Mouse (Mus musculus) stomach, embryonic 15.5 days (tissue): ENCODE measurements at regions not wholly inside any gene's neighbourhood (a gene's known extent, or its start where the extent isn't known, plus 50 kb on each side); places are given as distances from the start of the nearest gene placed in this dataset.

Experiments used
- ATAC-seq: fragments of 200-750 bp; cut with Nextera tagmentation; 2 replicates; pipeline ENCODE4 v1.8.0; 2017; ENCODE audit warnings: low read depth, moderate number of reproducible peaks, moderate TSS enrichment; ENCODE audit not compliant: insufficient read depth, low FRiP score
- H3K27ac ChIP-seq: fragments of 300-500 bp; sonication (generic); 2 replicates; pipeline ENCODE4 v1.5.1; 2015; ENCODE audit warnings: mild to moderate bottlenecking, inconsistent platforms
- H3K27me3 ChIP-seq: fragments of 300-500 bp; sonication (generic); replicated peaks from 2 replicates; pipeline ENCODE4 v1.6.1; 2015; ENCODE audit warnings: inconsistent platforms
- H3K36me3 ChIP-seq: fragments of 300-500 bp; sonication (generic); 2 replicates; pipeline ENCODE4 v1.6.1; 2015; ENCODE audit warnings: inconsistent platforms
- H3K4me1 ChIP-seq: fragments of 300-500 bp; sonication (generic); 2 replicates; pipeline ENCODE4 v1.6.1; 2015; ENCODE audit warnings: inconsistent platforms
- H3K4me2 ChIP-seq: fragments of 300-500 bp; sonication (generic); 2 replicates; pipeline ENCODE4 v1.6.1; 2015; ENCODE audit warnings: mild to moderate bottlenecking, inconsistent platforms
- H3K4me3 ChIP-seq: fragments of 300-500 bp; sonication (generic); replicated peaks from 2 replicates; pipeline ENCODE4 v1.5.1; 2015; ENCODE audit warnings: inconsistent platforms
- H3K9ac ChIP-seq: fragments of 300-500 bp; sonication (generic); 2 replicates; pipeline ENCODE4 v1.6.1; 2015; ENCODE audit warnings: inconsistent platforms
- H3K9me3 ChIP-seq: fragments of 300-500 bp; sonication (generic); 2 replicates; pipeline ENCODE4 v1.6.1; 2016; ENCODE audit warnings: inconsistent platforms
- WGBS: fragments of 180-500 bp; shearing (Covaris S2); methylation state at CpG from one replicate; pipeline ENCODE4 v1.1.7; 2015; 5-methylcytosine and 5-hydroxymethylcytosine counted together

DNA sequence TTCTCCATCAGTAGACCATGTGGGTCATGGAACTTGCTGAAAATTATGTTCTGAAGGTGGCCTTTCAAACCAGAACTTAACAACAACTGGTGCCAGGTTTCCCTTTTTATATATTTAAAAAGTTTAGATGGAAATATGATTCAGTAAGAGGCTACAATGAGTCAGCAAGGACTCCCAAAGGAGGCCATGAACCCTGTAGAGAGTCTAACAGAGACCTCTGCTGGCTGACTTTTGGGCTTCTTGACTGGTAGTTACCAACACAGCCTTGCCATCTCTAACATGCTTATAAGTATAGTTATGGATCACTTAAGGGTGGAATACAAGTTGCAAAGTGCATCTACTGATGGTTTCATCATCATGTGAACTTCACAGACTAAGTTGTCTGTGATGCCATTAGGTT is 94.3 kb upstream of the Tle4 start:
- Histone ChIP-seq H3K9me3 (no peaks in the 10 kb centered on the region), H3K27ac (no peak overlapping the region), H3K4me1 (no peaks in the 10 kb centered on the region), H3K4me3 (no peak overlapping the region), H3K4me2 (no peak overlapping the region), H3K9ac (no peak overlapping the region), H3K36me3 (no peaks in the 10 kb centered on the region), H3K27me3 (no peaks in the 10 kb centered on the region)
- no peak for ATAC-seq

DNA sequence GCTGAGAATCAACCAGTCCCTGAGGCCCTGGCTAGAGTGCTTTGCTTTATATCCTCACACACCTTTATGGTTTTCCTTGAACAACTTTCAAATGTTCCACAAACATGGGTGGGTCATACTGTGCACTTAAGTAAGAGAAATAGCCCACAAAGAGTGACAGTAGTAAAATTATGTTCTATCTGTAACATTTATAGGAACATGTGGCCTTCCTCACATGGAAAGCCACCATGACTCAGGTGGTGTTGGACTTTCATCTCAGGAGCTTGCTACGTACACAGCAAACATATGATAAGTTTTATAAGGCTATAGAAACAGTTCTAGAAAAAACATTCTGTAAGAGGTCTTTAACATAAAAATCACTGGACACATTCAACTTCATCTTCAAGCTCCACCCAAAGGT is 87.8 kb upstream of the Tle4 start:
- WGBS, result 84% methylated on average over 1 of the region's 1 CpGs
- Histone ChIP-seq H3K4me3 (no peak overlapping the region), H3K36me3 (no peaks in the 10 kb centered on the region), H3K9ac (no peak overlapping the region), H3K9me3 (no peaks in the 10 kb centered on the region), H3K4me1 (no peaks in the 10 kb centered on the region), H3K27me3 (no peaks in the 10 kb centered on the region), H3K27ac (no peak overlapping the region), H3K4me2 (no peak overlapping the region)
- no peak for ATAC-seq

DNA sequence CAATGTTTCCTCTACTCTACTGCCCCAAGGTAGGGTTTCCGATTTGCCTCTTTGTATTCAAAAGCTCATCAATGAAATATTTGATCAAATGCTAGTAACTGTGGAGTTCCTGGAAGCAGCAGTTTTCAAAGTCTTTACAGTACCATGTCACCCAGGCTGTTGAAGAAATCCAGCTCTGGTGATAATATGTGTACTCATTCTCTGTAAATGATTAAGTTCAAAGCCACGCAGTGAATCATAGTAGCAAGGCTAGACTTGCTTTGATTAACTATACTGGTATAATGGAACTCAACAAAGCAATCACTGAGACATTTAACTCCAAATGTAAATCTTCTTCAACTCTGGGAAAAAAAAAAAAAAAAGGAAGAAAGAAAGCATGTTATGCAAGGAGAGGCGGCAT is 86.8 kb upstream of the Tle4 start:
- H3K4me2 ChIP-seq, result no peak overlapping the region
- ATAC-seq, result no peak
- H3K9ac ChIP-seq, result no peak overlapping the region
- no peaks in the 10 kb centered on the region for H3K36me3 ChIP-seq
- H3K4me1 ChIP-seq, result no peaks in the 10 kb centered on the region
- no peaks in the 10 kb centered on the region for H3K9me3 ChIP-seq
- H3K27ac ChIP-seq, result no peak overlapping the region
- no peaks in the 10 kb centered on the region for H3K27me3 ChIP-seq
- no peak overlapping the region for H3K4me3 ChIP-seq
- 78% methylated on average over 3 of the region's 3 CpGs for WGBS

DNA sequence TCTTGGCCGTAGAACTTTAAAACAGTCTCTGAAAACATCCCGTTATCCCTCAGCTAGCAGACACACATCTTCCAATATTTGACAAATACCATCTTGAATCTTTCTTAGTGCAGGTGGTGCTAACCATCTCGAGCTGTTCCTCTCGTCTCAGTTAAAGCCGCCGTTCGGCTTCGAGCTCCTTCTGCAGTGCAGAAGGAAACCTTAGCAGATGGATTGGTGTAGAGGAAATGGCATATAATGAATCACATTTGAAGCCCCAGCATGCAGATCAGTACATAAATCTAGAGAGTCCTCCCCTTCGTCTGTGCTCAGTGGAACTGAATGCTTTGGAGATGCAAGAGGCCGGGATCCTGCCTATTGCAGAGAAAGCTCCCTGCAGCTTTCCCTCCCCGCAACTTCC is 83.5 kb upstream of the Tle4 start:
- no peaks in the 10 kb centered on the region for H3K36me3 ChIP-seq
- WGBS, result 36% methylated on average over 11 of the region's 11 CpGs
- ATAC-seq, result no peak
- no peak overlapping the region for H3K4me3 ChIP-seq
- H3K9ac ChIP-seq, result no peak overlapping the region
- no peaks in the 10 kb centered on the region for H3K27me3 ChIP-seq
- no peak overlapping the region for H3K4me2 ChIP-seq
- H3K9me3 ChIP-seq, result no peaks in the 10 kb centered on the region
- H3K27ac ChIP-seq, result no peak overlapping the region
- no peaks in the 10 kb centered on the region for H3K4me1 ChIP-seq

DNA sequence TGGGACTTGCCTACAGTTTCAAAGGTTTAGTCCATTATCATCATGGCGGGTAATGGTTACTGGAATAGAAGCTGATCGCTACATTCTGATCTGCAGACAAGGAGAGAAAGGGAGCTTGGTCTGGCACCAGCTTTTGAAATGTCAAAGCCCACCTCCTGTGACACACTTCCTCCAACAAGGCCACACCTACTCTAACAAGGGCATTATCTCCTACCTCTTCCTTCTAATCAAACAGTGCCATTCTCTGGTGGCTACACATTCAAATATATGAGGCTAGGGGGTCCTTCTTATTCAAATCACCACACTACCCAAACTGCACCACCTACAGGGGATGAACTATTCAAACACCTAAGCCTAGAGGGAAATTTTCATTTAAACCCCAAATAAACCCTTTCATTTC is 81.9 kb upstream of the Tle4 start:
- WGBS, result 81% methylated on average over 2 of the region's 2 CpGs
- no peaks in the 10 kb centered on the region for H3K4me1 ChIP-seq
- no peak overlapping the region for H3K4me2 ChIP-seq
- no peaks in the 10 kb centered on the region for H3K27me3 ChIP-seq
- H3K36me3 ChIP-seq, result no peaks in the 10 kb centered on the region
- no peak overlapping the region for H3K9ac ChIP-seq
- no peak overlapping the region for H3K27ac ChIP-seq
- H3K9me3 ChIP-seq, result no peaks in the 10 kb centered on the region
- no peak for ATAC-seq
- H3K4me3 ChIP-seq, result no peak overlapping the region

DNA sequence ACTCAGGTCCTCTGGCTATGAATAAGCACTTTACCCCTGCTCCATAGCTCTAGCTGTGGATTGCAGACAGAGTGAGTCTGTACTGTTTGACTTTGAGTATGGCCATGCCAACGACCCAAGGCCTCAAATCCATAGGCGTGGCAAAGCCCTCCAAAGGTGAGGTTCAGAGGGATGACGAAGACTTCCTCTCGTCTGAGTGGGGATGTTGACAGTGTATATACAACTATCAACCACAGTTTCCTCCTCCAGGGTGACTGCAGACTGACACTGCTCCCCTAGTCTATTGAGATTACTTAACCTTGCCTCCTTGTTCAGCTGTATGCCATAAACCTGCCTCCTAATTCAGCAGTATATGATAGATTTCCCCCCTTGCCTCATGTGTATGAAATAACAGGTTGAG is 80.7 kb upstream of the Tle4 start:
- ATAC-seq, result no peak
- Histone ChIP-seq H3K27ac (no peak overlapping the region), H3K27me3 (no peaks in the 10 kb centered on the region), H3K4me2 (no peak overlapping the region), H3K9ac (no peak overlapping the region), H3K4me1 (no peaks in the 10 kb centered on the region), H3K9me3 (no peaks in the 10 kb centered on the region), H3K4me3 (no peak overlapping the region), H3K36me3 (no peaks in the 10 kb centered on the region)
- 64% methylated on average over 4 of the region's 4 CpGs for WGBS

DNA sequence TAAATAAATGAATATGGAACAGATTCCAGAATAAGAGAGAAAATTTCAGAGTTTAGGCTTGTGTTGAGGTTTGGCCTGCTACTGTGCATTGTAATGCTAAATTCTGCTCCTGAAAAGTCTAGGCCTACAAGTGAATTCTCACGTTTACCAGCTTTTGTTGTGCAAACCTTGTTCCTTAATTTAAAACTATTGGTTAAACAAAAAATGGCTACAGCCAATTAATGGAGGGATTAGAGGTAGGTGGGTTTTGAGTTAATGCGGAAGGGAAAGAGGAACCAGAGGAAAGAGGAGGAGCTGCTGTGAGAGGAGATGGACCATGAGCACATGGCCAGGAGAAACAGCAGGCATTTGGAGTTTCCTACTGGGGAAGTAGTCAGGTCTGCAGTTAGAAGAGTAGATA is 79.1 kb upstream of the Tle4 start:
- 71% methylated on average over 2 of the region's 2 CpGs for WGBS
- H3K27me3 ChIP-seq, result no peaks in the 10 kb centered on the region
- ATAC-seq, result no peak

DNA sequence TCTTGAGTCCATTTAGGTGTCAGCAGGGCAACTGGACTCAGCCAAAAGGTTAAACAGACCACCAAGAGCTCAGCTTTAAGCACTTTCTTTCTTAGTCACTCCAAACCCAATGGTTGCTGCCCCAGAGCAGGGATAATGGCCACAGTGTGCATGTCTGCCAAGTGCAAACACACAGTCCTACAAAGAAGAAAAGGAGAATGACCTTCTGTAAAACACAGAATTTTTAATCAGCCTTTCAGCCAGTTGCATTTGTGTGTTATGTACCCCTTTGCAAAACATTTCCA is 72.9 kb upstream of the Tle4 start:
- H3K9me3 ChIP-seq, result no peaks in the 10 kb centered on the region
- H3K4me3 ChIP-seq, result no peak overlapping the region
- no peaks in the 10 kb centered on the region for H3K36me3 ChIP-seq

More for the DNA sequence above, 79.1 kb upstream of the Tle4 start:
- H3K4me3 ChIP-seq, result no peak overlapping the region
- no peak overlapping the region for H3K9ac ChIP-seq
- no peaks in the 10 kb centered on the region for H3K4me1 ChIP-seq
- H3K4me2 ChIP-seq, result no peak overlapping the region
- H3K9me3 ChIP-seq, result no peaks in the 10 kb centered on the region
- H3K36me3 ChIP-seq, result no peaks in the 10 kb centered on the region
- H3K27ac ChIP-seq, result no peak overlapping the region

DNA sequence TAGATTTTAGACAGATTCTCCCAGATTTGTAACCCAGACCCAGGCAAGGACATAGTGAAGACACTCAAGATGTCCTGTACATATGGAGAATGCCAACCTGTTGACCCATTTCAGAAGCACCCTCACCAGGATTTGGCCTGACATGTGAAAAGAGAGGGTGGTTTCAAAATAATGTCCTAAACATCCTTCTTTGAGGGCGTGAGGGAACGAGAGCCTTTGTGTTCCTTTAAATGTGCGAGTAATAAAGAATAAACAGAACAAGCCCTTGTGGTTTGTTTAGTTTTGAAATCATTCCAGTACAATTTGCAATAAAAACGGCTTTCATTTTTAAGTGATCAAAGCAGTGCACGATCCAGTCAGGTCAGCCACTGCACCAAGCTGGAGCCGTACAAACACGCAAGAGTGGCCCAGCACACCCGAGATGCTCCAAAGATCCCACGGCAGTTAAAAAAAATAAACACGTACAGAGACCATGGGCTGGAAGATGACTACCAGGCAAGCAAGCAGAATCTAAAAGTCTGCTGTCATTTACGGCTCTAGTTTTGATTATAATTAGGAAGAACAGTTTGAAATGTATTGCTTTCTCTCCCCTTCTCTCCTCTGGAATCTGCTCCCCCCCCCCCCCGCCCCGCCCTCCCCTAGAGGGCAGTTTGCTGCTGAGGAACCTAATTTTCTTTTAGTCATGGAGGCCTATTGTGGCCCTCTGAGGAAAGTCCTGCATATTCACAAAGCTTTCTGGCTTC is 72.4 kb upstream of the Tle4 start:
- Histone ChIP-seq H3K4me1 (no peaks in the 10 kb centered on the region), H3K4me2 (peak overlapping the region; percentile 23), H3K9me3 (no peaks in the 10 kb centered on the region), H3K9ac (no peak overlapping the region), H3K27me3 (no peaks in the 10 kb centered on the region), H3K27ac (no peak overlapping the region), H3K4me3 (0 out of 2 replicates have a peak overlapping the region, but pooled peaks have one; percentile 9), H3K36me3 (no peaks in the 10 kb centered on the region)
- no peak for ATAC-seq
- WGBS, result 30% methylated on average over 12 of the region's 13 CpGs

More for the DNA sequence above, 72.9 kb upstream of the Tle4 start:
- Histone ChIP-seq H3K27ac (no peak overlapping the region), H3K27me3 (no peaks in the 10 kb centered on the region), H3K4me1 (no peaks in the 10 kb centered on the region), H3K4me2 (no peak overlapping the region), H3K9ac (no peak overlapping the region)
- no peak for ATAC-seq

DNA sequence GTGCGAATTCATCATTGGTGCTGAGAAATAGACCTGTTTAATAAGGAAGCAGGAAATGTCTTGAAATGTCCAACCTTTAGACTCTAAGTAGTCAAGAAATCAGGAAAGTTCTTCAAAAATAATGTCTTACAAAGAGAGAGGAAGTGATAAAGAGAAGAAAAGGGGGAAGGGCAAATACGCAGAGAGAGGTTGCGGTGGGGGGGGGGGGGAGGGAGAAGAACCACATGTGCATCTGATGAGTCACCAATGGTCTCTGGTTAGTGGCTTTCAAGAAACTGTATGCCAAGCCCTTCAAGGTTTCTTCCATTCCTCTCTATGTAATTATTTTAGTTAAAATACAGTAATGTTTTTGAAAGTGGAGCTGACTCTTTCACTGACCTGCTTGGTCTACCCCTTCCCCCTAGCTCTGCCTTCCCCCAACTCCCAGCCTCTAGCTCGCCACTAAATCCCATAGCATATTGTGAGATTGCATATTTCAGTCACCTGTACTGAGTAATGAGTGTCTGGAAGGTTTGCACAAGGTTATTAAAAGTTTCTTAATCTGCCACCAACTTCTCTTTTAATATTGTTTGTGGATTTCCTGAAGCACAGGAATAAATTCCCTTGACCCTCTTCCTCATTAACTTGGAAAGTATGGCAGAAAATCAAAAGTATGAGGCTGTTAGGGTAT is 70.8 kb upstream of the Tle4 start:
- H3K27me3 ChIP-seq, result no peaks in the 10 kb centered on the region
- 83% methylated on average over 4 of the region's 4 CpGs for WGBS
- H3K27ac ChIP-seq, result no peak overlapping the region
- no peaks in the 10 kb centered on the region for H3K4me1 ChIP-seq
- no peak overlapping the region for H3K4me3 ChIP-seq
- H3K36me3 ChIP-seq, result no peaks in the 10 kb centered on the region
- H3K9me3 ChIP-seq, result no peaks in the 10 kb centered on the region
- H3K4me2 ChIP-seq, result no peak overlapping the region
- no peak overlapping the region for H3K9ac ChIP-seq
- ATAC-seq, result no peak

DNA sequence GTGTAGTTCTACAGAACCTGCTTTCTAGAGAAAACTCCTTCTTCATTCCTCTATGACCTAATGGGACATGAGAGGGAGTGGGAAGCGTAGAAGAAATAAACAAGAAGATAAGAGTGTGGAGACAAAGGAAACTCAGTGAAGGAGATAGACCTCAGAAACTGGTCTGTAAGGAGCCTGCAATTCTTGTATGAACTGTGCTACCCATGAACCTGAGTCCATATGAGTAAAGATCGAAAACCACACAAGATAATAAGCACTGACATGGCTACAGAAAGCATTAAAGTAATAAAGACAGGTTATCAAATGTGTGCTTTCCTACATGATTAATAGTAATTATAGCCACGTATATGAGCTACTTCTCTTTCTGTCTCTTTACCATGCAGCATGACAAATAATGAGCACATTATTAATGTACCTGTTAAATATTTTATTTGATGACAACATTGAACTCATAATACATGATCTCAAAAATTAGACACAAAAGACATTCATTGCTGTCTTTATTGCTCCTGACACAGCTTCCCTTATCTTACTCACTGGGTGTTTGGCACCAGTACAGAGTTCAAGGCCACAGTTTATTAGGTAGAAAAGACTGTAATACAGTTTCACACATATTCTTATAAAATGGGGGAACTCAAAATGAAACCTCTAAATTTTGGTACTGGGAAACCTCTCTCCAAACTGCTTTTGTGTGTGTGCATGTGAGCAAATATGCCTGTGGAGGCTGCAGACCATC is 67.0 kb upstream of the Tle4 start:
- ATAC-seq, result no peak
- Histone ChIP-seq H3K9ac (no peak overlapping the region), H3K36me3 (no peaks in the 10 kb centered on the region), H3K4me3 (no peak overlapping the region), H3K27ac (no peak overlapping the region), H3K9me3 (no peaks in the 10 kb centered on the region), H3K4me2 (no peak overlapping the region), H3K27me3 (no peaks in the 10 kb centered on the region), H3K4me1 (no peaks in the 10 kb centered on the region)
- WGBS, result 81% methylated on average over 3 of the region's 3 CpGs

DNA sequence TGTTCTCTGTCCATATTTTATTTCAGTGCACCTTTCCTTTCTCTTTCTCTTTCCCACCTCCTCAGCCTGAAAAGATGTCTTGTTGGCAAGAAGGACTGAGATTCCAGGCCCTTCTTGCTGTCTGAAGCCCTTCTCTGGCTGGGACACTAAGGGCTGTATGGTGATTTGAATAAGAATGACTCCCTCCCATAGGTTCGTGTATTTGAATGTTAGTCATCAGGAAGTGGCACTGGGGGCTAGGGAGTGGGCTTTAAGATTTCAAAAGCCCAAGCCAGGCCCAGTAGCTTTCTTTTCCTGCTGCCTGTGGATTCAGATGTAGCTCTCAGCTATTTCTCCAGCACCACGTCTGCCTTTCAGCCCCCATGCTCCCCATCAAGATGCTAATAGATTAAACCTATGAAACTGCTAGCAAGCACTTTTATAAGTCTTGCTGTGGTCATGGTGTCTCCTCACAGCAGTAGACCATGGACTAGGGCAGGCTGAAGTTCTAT is 66.3 kb upstream of the Tle4 start:
- H3K27ac ChIP-seq, result no peak overlapping the region
- no peaks in the 10 kb centered on the region for H3K36me3 ChIP-seq
- H3K4me2 ChIP-seq, result no peak overlapping the region
- H3K27me3 ChIP-seq, result no peaks in the 10 kb centered on the region
- no peaks in the 10 kb centered on the region for H3K4me1 ChIP-seq
- no peak overlapping the region for H3K4me3 ChIP-seq
- H3K9ac ChIP-seq, result no peak overlapping the region
- no peak for ATAC-seq
- WGBS, result 67% methylated on average over 2 of the region's 2 CpGs
- no peaks in the 10 kb centered on the region for H3K9me3 ChIP-seq
